Mouse (Mus musculus) megakaryocyte-erythroid progenitor cell, adult 5-6 weeks (primary cell): ENCODE data around the gene Flt3l. TPM values are rescaled to one million over a fixed set of nuclear protein-coding genes. Genes with fewer than 3 reads are reported as not detected.
"Not testable (repeated sequence)": the region's sequence is repeated elsewhere in the genome, so short reads cannot be mapped to it uniquely, and the experiment has no call there.

Experiments
- ATAC-seq: replicated peaks from 2 replicates; pipeline ENCODE4 v1.8.0; 2016; ENCODE audit warnings: mild to moderate bottlenecking, inconsistent platforms; ENCODE audit not compliant: severe bottlenecking, poor library complexity, low FRiP score, low TSS enrichment
- total RNA-seq, 2 experiments: library from RNA; stranded (forward) in 1 of 2; stranded (reverse) in 1 of 2; fragments of 200-1000, 215-1000 nt in 1 of 2; fragments of >200 nt in 1 of 2; fragmentation: Nextera tagmentation in 1 of 2; gene quantifications; 2 replicates each; pipeline ENCODE4 v1.2.3; 2014 to 2017

Flt3l gene
- total RNA-seq, 2 experiments from 2014 or later = 23.5 to 48.2 TPM

DNA sequence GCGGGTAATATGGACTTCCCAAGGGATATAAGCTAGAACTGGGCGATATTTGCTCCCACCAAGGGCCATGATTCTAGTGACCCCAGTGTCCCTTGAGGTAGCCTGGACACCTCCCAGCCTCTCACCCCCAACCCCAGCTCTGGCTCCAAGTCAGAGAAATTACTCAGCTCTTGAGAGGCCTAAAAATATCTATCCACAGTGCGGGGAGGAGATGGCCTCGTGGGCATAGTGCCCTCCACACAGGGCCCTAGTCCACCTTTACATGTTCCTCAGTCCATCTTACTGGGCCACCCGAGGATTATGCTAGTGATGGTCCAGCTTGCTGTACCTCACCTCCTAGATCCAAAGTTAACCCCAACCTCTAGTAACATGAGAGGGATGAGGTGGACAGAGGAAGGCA is 28.6 kb upstream of the Flt3l start:
- ATAC-seq = no peak

DNA sequence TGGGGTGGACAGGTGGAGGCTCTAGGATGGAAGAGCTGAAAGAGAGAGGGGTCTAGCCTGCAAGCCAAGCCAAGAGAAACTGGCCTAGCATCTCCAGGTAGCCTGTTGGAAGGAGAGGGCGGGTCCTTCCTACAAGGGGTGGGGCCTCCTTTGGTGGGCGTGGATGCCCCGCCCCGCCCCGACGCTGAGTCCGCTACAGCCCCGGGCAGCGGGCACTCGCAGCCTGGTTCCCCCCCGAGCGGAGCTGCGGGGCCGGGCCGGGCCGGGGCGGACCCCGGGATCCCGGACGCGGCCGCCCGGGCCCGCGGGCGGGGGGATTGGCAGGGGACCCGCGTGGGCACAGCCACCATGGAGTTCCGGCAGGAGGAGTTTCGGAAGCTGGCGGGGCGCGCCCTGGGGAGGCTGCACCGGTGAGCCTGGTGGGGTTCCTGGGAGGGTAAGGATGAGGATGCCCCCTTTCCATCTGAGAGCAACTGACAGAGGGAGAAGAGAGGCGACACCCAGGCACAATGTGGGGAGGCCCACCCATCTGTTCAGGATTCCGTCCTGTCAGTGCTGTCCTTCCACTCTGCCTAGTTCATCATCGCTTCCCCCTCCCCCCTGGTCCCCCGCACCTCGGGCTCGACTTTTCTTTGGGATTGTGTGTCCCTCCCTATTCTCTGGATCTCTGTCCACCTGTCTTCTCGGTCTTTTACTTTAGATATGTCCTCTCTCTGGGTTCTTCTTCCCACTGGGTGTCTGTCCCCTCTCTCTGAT is 27.7 kb upstream of the Flt3l start, which contains the start of gene Slc17a7:
Gene Slc17a7, plus strand, starts transcription at position 215 of the 756 bp plus-strand sequence.
- ATAC-seq = 0 out of 2 replicates have a peak, but pooled peaks have one; percentile 46

DNA sequence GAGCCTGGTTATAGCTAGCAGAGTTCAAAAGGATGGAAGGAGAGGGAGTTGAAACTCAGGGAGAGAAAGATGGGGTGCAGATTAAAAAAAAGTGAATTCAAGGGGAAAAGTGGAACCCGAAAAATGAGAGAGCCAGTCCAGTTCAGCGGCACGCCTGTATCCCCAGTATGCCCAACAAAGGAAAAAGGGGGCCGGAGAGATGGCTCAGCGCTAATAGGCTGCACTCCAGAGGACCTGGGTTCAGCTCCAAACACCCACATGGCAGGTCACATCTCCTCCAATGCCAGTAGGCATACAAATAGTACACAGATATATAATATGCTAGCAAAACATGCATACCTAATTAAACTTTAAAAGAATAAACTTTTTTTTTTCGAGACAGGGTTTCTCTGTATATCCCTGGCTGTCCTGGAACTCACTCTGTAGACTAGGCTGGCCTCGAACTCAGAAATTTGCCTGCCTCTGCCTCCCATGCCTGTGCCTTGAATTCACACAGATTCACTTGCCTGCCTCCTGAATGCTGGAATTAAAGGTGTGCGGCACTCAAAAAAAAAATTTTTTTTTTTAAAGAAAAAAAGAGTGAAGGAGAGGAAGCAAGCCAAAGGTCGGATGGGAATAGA is 26.9 kb upstream of the Flt3l start:
- ATAC-seq = no peak

DNA sequence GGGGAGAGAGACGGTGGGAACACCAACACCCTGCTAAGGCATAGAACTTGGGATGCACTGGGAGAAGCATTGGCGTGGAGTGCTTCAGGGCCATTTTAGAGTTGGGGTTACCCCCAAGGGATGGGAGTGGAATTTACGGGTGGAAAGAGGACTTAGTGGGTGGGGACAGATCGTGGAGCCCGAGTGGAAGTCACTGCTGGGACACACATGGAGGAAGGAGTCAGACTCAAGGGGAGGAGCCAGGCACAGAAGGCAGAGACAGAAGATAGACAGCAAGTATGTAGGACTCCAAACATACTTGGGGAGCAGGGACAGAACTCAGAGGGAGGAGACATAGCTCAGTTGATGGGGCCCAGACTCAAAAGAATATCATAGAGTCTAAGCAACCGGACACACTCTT is 26.3 kb upstream of the Flt3l start:
- ATAC-seq = no peak

DNA sequence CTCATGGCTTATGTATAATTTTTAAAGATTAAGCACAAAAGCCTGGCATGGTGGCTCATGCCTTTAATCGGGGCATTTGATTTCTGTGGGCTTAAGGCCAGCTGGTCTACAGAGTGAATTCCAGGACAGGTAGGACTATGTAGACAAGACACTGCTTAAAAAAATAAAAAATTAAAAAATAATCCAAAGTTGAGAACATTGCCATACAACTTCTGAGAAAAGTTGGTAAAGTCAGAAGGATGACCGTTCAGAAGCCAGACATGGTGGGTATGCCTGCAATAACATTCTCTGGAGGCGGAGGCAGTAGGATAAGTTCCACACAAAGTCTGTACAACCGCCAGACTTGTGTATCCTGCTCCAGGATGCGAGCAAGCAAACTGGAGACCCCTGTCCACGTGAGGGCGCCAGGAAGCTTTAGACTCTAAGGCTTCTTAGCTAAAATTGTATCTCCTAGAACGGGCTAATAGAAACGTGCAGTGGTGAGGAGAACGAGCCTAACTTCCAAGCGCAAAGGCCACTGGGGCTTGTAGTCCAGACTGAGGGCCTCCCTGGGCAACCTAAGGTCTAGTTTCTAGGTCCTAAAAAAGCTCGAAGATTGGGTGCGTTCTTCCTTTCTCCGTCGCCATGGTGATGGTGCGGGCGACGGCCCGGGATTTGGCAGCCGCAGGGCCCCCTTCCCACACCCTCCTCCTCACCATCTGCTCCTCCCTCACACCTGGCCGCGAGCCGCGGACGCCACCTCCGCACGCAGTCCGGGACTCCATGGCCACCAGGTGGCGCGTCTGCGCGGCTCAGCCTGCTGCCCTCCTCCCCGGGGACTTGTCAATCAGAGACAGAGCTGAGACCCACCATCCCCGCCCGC is 25.6 kb upstream of the Flt3l start:
- ATAC-seq = peak; percentile 82

DNA sequence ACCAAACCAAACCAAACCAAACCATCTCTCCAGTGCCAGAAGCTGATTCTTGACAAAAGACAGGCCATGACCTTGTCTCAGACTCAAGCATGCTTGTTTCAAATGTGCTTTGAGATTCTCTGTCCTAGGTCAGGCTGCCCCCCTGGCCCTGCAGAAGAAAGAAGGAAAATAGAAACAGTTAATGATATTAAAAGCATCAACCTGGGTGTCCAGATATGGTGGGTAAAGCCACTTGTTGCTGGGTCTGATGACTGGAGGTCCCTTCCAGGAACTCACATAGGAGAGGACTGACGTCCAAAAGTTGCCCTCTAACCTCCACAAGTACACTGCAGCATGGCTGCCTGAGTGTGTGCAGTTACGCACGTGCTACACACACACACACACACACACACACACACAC is 24.6 kb upstream of the Flt3l start:
- ATAC-seq = no peak

DNA sequence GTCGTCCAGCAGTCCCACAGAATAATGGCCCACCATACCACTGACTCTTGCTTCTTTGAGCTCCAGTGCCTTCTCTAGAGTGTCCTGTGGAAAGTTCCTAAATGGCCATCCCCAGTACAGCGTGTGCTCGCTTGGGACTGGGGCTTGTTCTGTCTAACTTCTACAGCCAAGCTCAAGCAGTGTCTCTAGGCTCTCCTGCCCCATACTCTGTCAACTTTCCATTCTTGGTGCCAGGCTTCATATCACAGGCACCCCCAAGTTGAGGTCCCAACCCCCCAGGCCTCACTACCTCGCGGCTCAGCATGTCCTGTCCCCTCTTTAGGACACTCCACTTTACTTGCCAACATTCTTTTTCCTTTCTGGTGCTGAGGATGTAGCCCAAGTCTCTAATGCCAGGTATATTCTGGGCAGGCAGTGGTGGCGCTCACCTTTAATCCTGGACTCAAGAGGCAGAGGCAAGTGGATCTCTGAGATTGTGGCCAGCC is 24.1 kb upstream of the Flt3l start:
- no peak for ATAC-seq

DNA sequence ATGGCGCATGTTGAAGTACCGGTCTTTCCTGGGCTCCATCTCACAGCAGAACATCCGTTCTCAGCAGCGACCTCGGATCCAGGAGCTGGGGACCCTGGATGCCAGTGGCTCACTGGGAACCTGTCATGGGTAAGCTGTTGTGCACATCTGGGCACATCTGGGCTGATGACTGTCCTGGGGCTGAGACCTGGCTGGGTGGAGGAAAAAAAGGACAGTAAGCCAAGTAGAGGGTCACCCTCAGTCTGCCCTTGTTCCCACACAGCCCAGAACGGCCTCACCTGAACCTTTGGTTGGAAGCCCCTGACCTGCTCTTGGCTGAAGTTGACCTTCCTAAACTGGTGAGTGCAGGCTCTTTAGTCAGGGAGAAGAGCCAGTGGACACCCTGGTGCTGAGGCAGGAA is 22.8 kb upstream of the Flt3l start:
- ATAC-seq = no peak

DNA sequence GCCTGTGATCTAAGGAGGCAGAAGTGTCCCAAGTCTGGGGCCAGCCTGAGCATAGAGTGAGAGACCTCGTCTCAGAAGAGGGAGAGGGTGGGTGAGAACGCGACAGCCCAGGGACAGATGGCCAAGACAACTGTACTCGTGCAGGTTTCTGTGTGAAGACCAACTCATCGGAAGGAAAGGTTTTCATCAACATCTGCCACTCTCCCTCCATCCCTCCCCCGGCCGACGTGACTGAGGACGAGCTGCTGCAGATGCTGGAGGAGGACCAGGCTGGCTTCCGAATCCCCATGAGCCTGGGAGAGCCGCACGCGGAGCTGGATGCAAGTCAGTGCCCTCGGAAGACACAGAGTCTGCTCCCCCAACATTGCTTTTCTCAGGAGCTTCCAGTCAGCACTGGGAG is 21.2 kb upstream of the Flt3l start:
- no peak for ATAC-seq

DNA sequence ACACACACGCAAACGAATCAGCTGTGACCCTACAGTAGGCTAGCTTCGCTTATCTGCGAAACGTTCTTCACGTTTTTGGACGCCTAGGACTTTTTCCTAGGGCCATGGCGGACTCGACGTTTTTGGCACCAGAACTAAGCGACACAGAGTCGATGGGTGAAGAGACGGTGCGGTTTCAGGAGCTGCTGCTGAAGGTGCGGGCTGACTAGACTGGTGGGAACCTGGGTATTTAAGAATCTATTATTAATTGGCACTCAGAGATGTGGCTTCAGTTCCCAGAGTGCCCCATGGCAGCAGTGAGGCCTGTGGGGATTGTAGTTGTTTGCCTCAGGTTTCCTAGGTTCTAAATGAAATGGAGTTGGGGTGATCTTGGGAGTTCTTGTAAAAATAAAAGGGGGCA is 20.0 kb upstream of the Flt3l start:
- ATAC-seq = no peak

DNA sequence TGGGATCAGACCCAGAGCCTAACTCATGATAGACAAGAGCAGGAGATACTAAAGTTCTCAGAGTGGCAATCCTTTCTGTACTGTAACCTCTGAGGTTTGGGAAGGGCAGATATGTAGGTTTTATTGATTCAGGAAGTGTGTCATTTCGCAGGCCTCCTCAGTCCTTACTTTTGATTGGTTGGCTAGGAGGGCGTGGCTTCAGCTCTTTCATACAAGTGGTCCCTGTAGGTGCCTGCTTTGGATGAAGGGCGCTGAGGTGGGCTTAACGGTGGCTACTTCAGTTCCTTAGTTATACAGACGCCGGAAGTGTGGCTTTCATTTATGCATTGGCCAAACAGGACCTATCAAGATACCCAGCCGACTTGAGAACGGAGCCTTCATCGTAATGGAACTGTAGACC is 19.4 kb upstream of the Flt3l start:
- no peak for ATAC-seq

DNA sequence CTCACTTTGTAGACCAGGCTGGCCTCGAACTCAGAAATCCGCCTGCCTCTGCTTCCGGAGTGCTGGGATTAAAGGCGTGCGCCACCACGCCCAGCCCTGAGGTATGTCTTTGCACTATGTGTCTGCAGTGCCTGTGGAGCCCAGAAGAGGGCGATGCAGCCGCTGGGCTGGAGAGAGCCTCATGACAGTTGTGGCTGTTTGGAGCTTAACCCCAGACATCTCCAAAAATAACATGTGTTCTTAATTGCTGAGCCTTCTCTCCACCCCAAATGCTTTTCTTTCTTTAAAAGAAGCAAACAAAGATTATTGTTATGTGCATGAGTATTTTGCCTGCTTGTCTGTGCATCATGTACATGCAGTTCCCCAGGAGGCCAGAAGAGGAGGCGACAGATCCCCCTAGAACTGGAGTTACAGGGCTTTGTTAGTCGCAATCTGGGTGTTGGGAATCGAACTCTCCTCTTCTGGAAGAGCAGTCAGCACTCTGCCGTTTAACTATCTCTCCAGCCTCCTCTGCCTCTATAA is 18.8 kb upstream of the Flt3l start:
- ATAC-seq = peak; percentile 56

DNA sequence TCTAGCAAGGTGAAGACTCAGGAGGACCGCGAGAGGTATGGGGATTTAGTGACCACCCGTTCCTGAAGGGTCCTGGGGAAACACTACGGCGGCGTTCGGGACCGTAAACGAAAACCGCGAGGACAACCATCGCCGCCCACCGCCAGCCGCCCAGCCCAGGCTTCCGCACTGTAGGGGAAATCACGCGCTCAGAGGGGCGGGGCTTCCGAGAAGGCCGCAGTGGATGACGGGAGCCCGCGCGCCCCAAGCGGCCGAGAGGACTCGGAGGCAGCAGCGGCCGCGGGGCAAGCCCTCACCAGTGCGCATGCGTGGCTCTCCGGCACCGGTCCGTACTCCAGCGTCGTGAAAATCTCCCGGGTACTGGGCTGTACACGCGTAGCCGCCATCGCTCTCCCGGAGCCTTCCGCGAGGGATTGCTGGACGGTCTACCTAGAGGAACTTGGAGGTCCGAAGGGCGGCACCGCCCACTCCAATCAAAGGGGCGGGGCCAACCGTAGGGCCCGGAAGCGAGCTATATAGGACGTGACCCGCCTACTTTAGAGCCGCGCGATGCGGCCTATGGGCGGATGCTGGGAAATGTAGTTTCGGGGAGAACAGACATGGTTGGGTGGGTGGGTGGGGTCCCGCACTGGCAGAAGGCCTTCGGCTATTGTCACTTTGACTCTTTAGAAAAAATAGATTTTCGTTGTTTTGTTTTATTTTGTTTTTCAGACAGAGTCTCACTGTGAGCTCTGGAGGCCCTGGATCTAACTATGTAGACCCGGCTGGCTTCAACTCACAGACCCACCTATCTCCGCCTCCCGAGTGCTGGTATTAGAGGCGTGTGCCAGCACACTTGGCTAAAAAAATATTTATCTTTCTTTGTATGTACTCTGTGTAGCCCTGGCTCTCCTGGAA is 18.1 kb upstream of the Flt3l start, which contains the start of the genes Pih1d1 and Aldh16a1:
Gene Pih1d1, plus strand, starts transcription at position 208 of the 897 bp plus-strand sequence.
Gene Aldh16a1, minus strand, starts transcription at position 489 of the 897 bp plus-strand sequence.
- ATAC-seq = peak; percentile 93

DNA sequence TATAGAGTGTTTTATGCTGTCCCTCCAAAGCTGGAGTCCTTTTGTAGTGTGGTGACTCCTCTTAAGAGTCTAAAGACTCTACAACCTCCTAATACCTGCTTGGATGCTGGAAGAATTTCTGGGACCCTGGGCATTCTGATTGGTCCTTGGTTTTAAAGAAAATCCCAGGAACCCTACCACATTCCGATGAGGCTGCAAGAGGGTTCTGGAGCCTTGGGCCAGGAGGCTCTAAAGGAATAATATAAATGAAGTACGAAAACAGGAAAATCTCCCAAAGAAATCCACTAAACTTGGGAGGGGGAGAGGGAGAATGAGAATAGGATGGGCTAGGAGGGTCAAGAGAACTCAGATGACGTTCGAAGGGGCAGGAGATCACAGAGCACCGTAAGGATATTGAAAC is 17.4 kb upstream of the Flt3l start:
- ATAC-seq = no peak

DNA sequence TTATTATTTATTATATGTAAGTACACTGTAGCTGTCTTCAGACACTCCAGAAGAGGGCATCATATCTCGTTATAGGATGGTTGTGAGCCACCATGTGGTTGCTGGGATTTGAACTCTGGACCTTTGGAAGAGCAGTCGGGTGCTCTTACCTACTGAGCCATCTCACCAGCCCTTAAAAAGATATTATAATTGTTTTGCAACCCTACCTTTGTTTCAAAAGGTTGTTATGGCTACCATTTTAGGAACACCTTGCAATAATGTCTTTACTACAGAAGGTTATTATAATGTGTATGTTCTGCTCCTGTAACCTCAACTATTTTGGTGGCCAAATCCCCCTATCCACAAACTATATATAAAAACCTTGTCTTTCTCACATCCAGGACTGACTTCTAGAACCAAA is 16.8 kb upstream of the Flt3l start:
- not testable (repeated sequence) for ATAC-seq

DNA sequence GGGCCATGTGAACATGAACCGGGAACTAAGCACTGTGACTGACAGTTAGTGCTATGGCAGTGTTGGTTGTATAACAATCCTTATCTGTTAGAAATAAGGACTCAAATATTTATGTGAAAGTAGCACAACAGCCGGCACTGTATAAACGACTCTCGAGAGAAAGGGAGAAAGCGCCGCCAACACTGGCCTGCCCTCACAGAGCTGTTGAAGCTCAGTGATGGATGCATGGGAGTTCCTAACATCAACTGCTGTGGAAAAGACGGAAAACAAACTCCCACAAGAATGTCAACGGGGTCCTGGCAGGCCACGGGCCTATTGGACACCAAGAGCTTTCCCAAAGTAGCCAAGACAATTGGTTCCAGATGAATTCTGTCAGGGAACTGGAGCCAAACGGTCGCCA is 15.1 kb upstream of the Flt3l start:
- no peak for ATAC-seq

DNA sequence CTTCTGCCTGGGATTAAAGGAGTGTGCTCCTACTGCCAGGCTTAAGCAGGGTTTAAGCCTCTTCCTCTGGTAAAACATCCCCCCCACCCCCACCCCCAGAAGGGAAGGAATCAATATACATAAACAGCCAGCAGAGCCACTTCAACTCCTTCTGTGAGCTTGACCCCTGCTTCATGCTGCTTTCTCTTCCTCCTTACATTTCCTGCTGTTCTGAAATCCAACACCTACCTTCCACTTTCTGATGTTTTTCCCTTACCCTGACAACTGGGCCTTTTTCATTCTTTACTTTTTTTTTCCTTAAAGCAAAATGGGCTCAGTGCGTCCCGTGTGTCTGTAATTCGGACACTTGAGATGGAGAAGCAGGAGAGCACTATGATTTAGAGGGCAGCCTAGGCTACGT is 14.1 kb upstream of the Flt3l start:
- no peak for ATAC-seq

DNA sequence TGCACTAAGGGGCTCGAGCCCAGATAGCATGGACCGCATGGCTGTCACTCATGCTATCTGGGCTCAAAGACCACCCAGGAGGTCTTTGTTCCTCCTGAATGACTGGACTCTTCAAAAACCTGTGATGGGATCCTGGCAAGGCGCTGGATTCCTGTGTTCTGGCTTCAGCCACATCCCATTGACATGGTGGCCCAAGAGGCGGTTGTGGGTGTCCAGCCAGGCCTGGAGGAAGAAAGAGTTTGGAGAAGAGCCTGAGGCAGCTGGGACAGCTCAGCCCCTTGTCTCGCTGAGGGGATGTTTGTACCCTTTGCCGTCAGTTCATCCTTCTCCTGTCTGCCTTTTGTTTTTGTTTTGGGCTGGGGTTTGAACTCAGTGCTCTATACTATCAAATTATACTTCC is 13.3 kb upstream of the Flt3l start:
- no peak for ATAC-seq
